Mouse (Mus musculus) ES-E14 (cell line): ENCODE measurements around the gene Gngt2.

ENCODE experiments used
- HCFC1 ChIP-seq: IDR thresholded peaks from 2 replicates; pipeline ENCODE4 v1.6.1; 2012; ENCODE audit warnings: low read length, inconsistent platforms, borderline replicate concordance; ENCODE audit not compliant: insufficient read depth
- MAFK ChIP-seq: IDR thresholded peaks from 2 replicates; pipeline ENCODE4 v1.6.1; 2014; ENCODE audit warnings: mild to moderate bottlenecking, low read depth, low read length, inconsistent platforms; ENCODE audit not compliant: insufficient read depth
- ZC3H11A ChIP-seq: IDR thresholded peaks from 2 replicates; pipeline ENCODE4 v1.6.1; 2012; ENCODE audit warnings: low read depth, mild to moderate bottlenecking, inconsistent platforms, low read length, borderline replicate concordance
- ZNF384 ChIP-seq: IDR thresholded peaks from 2 replicates; pipeline ENCODE4 v1.6.1; 2012; ENCODE audit warnings: low read depth, low read length, inconsistent platforms

DNA sequence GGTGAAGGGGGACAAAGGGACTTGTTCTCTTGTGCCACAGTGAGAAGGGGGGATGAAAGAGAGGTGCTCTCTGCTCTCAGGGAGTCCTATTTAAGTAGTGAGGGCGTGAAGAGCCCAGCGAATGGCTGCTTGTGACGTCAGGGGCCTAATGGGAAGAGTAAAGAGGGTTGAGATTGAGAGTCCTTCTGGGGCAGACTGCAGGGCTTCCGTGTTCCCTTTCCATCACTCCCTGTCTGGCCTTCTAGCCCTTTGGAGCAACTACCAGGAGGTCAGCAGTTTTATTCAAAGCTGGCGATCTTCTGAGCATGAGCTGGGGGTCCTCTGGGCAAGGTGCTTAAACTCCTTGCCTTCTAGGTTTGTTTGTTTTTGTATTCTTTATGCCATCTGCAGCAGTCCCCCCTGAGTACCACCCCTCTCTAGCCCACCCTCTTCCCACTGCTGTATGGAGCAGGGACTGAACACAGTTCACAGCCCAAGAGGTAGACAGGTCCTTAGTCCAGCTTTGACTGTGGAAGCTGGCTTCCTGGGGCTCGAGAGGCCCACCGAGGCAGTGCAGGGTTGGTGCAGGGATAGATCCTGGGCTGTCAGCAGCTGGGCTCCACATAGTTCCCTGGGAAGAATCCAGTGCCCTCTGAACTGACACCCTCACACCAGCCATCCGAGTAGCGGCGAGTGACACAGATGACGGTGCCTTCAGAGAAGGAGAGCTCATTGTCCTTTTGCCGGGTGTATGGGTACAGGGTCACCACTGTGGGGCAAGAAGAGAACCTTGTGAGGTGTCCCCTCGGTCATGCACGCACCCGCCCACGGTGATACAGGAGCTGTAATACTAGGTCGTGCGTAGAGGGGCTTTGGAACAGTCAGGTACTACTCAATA, 4.6 kb upstream of the Gngt2 start:
- TF ChIP-seq HCFC1, result no peak
- no peak for TF ChIP-seq MAFK
- TF ChIP-seq ZC3H11A, result no peak
- TF ChIP-seq ZNF384, result no peak
